Mouse (Mus musculus) limb, embryonic 13.5 days (tissue): Measurements from ENCODE around the gene Nek11. TPM values are rescaled to one million over a fixed set of nuclear protein-coding genes. Genes with fewer than 3 reads are reported as not detected.

ENCODE experiments used
- ATAC-seq: fragments of 200-750 bp; cut with Nextera tagmentation; 2 replicates; pipeline ENCODE4 v1.8.0; 2017; ENCODE audit warnings: low read depth, moderate number of reproducible peaks, moderate TSS enrichment; ENCODE audit not compliant: low FRiP score
- H3K27ac ChIP-seq: fragments of 300-500 bp; sonication (generic); 2 replicates; pipeline ENCODE4 v1.5.1; 2015; ENCODE audit warnings: inconsistent platforms, mild to moderate bottlenecking, moderate library complexity
- H3K27me3 ChIP-seq: fragments of 300-500 bp; sonication (generic); 2 replicates; pipeline ENCODE4 v1.6.1; 2015; ENCODE audit warnings: mild to moderate bottlenecking, inconsistent platforms
- H3K36me3 ChIP-seq: fragments of 300-500 bp; sonication (generic); 2 replicates; pipeline ENCODE4 v1.6.1; 2015; ENCODE audit warnings: inconsistent platforms, mild to moderate bottlenecking, moderate library complexity
- H3K4me1 ChIP-seq: fragments of 300-500 bp; sonication (generic); 2 replicates; pipeline ENCODE4 v1.6.1; 2015; ENCODE audit warnings: inconsistent platforms
- H3K4me2 ChIP-seq: fragments of 300-500 bp; sonication (generic); replicated peaks from 2 replicates; pipeline ENCODE4 v1.6.1; 2015; ENCODE audit warnings: inconsistent platforms, mild to moderate bottlenecking, moderate library complexity
- H3K4me3 ChIP-seq: fragments of 300-500 bp; sonication (generic); 2 replicates; pipeline ENCODE4 v1.5.1; 2015; ENCODE audit warnings: moderate library complexity, mild to moderate bottlenecking, inconsistent platforms
- H3K9ac ChIP-seq: fragments of 300-500 bp; sonication (generic); 2 replicates; pipeline ENCODE4 v1.6.1; 2015; ENCODE audit warnings: mild to moderate bottlenecking, inconsistent platforms
- H3K9me3 ChIP-seq: fragments of 300-500 bp; sonication (generic); 2 replicates; pipeline ENCODE4 v1.6.1; 2016; ENCODE audit warnings: inconsistent platforms
- WGBS: fragments of 180-500 bp; shearing (Covaris S2); methylation state at CpG from one replicate; pipeline ENCODE4 v1.1.7; 2015; 5-methylcytosine and 5-hydroxymethylcytosine counted together
- polyA plus RNA-seq: library from polyadenylated mRNA; unstranded; fragments of >200 nt; fragmentation: Nextera tagmentation; extraction: Ambion mirVana; gene quantifications from 2 replicates; pipeline ENCODE4 v1.2.1, GENCODE M21; 2015

Nek11 gene
- polyA plus RNA-seq, 1 experiment from 2014 or later = 0.19 TPM

GRCm38 (mm10) chr9:105254076-105254475, 141.2 kb downstream of the Nek11 start:
- no peaks in the 10 kb centered on the region for H3K36me3 ChIP-seq
- no peaks in the 10 kb centered on the region for H3K4me1 ChIP-seq
- H3K9me3 ChIP-seq = no peaks in the 10 kb centered on the region
- 100% methylated on average over 1 of the region's 1 CpGs for WGBS
- H3K4me3 ChIP-seq = no peak overlapping the region
- no peak overlapping the region for H3K4me2 ChIP-seq
- H3K27ac ChIP-seq = no peak overlapping the region
- ATAC-seq = no peak
- H3K9ac ChIP-seq = no peak overlapping the region
- H3K27me3 ChIP-seq = no peaks in the 10 kb centered on the region

- no peak overlapping the region for H3K9ac ChIP-seq
- no peak overlapping the region for H3K4me2 ChIP-seq
- H3K4me3 ChIP-seq = no peak overlapping the region
- H3K9me3 ChIP-seq = peaks cover 3% of the 10 kb centered on the region
- no peaks in the 10 kb centered on the region for H3K36me3 ChIP-seq
- no peak for ATAC-seq
- no peak overlapping the region for H3K27ac ChIP-seq
- 69% methylated on average over 4 of the region's 4 CpGs for WGBS
- no peaks in the 10 kb centered on the region for H3K4me1 ChIP-seq
- H3K27me3 ChIP-seq = no peaks in the 10 kb centered on the region
These were observed 142.8 kb downstream of the Nek11 start for GRCm38 (mm10) chr9:105252349-105253041.

GRCm38 (mm10) chr9:105251256-105251655, 144.1 kb downstream of the Nek11 start:
- no peak overlapping the region for H3K9ac ChIP-seq
- no peak for ATAC-seq
- H3K27me3 ChIP-seq = no peaks in the 10 kb centered on the region
- no peaks in the 10 kb centered on the region for H3K4me1 ChIP-seq
- no peak overlapping the region for H3K27ac ChIP-seq
- H3K4me2 ChIP-seq = no peak overlapping the region
- H3K4me3 ChIP-seq = no peak overlapping the region
- 96% methylated on average over 4 of the region's 4 CpGs for WGBS
- peaks cover 3% of the 10 kb centered on the region for H3K9me3 ChIP-seq
- no peaks in the 10 kb centered on the region for H3K36me3 ChIP-seq

- 28% methylated on average over 5 of the region's 5 CpGs for WGBS
- no peaks in the 10 kb centered on the region for H3K36me3 ChIP-seq
- ATAC-seq = no peak
These were observed 151.3 kb downstream of the Nek11 start for GRCm38 (mm10) chr9:105244024-105244423.

GRCm38 (mm10) chr9:105214434-105214833, 180.9 kb downstream of the Nek11 start:
- H3K27me3 ChIP-seq = no peaks in the 10 kb centered on the region
- 58% methylated on average over 4 of the region's 4 CpGs for WGBS
- H3K36me3 ChIP-seq = no peaks in the 10 kb centered on the region
- H3K9me3 ChIP-seq = no peaks in the 10 kb centered on the region
- no peak overlapping the region for H3K4me2 ChIP-seq
- H3K4me1 ChIP-seq = no peaks in the 10 kb centered on the region
- ATAC-seq = no peak
- no peak overlapping the region for H3K4me3 ChIP-seq
- no peak overlapping the region for H3K27ac ChIP-seq
- no peak overlapping the region for H3K9ac ChIP-seq

More at GRCm38 (mm10) chr9:105244024-105244423, 151.3 kb downstream of the Nek11 start:
- H3K27ac ChIP-seq = no peak overlapping the region
- H3K9me3 ChIP-seq = peaks cover 3% of the 10 kb centered on the region
- H3K9ac ChIP-seq = no peak overlapping the region
- H3K4me1 ChIP-seq = no peaks in the 10 kb centered on the region
- no peaks in the 10 kb centered on the region for H3K27me3 ChIP-seq
- no peak overlapping the region for H3K4me3 ChIP-seq
- H3K4me2 ChIP-seq = no peak overlapping the region

GRCm38 (mm10) chr9:105200305-105200704, 195.0 kb downstream of the Nek11 start:
- Histone ChIP-seq H3K27me3 (no peaks in the 10 kb centered on the region), H3K9ac (no peak overlapping the region), H3K4me1 (no peaks in the 10 kb centered on the region), H3K27ac (no peak overlapping the region), H3K36me3 (no peaks in the 10 kb centered on the region), H3K4me3 (no peak overlapping the region), H3K4me2 (no peak overlapping the region), H3K9me3 (no peaks in the 10 kb centered on the region)
- no peak for ATAC-seq
- WGBS = 75% methylated on average over 1 of the region's 1 CpGs

GRCm38 (mm10) chr9:105186725-105187124, 208.6 kb downstream of the Nek11 start:
- no peaks in the 10 kb centered on the region for H3K4me1 ChIP-seq
- H3K9ac ChIP-seq = no peak overlapping the region
- no peak for ATAC-seq
- no peak overlapping the region for H3K4me2 ChIP-seq
- no peaks in the 10 kb centered on the region for H3K9me3 ChIP-seq
- no peak overlapping the region for H3K27ac ChIP-seq
- 78% methylated on average over 3 of the region's 3 CpGs for WGBS
- H3K27me3 ChIP-seq = no peaks in the 10 kb centered on the region
- H3K36me3 ChIP-seq = no peaks in the 10 kb centered on the region
- H3K4me3 ChIP-seq = no peak overlapping the region

GRCm38 (mm10) chr9:105182392-105182791, 212.9 kb downstream of the Nek11 start:
- H3K9ac ChIP-seq = no peak overlapping the region
- no peak overlapping the region for H3K27ac ChIP-seq
- no peak overlapping the region for H3K4me2 ChIP-seq
- no peaks in the 10 kb centered on the region for H3K9me3 ChIP-seq
- H3K4me1 ChIP-seq = no peaks in the 10 kb centered on the region
- no peaks in the 10 kb centered on the region for H3K27me3 ChIP-seq
- H3K36me3 ChIP-seq = no peaks in the 10 kb centered on the region
- H3K4me3 ChIP-seq = no peak overlapping the region
- WGBS = 83% methylated on average over 3 of the region's 3 CpGs
- ATAC-seq = no peak

GRCm38 (mm10) chr9:105144992-105145391, 250.3 kb downstream of the Nek11 start, which contains the start of gene 1700080E11Rik:
TSS of gene 1700080E11Rik (minus strand) at chr9:105145092.
- Histone ChIP-seq H3K4me1 (no peaks in the 10 kb centered on the region), H3K36me3 (no peaks in the 10 kb centered on the region), H3K9me3 (no peaks in the 10 kb centered on the region), H3K4me3 (no peak within 1 kb of the TSS), H3K27ac (no peak within 1 kb of the TSS), H3K4me2 (no peak within 1 kb of the TSS), H3K27me3 (no peaks in the 10 kb centered on the region), H3K9ac (no peak within 1 kb of the TSS)
- no peak for ATAC-seq
- WGBS = 71% methylated on average over 6 of the region's 6 CpGs

GRCm38 (mm10) chr9:105139204-105139603, 256.1 kb downstream of the Nek11 start:
- no peak overlapping the region for H3K27ac ChIP-seq
- no peaks in the 10 kb centered on the region for H3K9me3 ChIP-seq
- no peak overlapping the region for H3K9ac ChIP-seq
- H3K36me3 ChIP-seq = no peaks in the 10 kb centered on the region
- no peak overlapping the region for H3K4me2 ChIP-seq
- 81% methylated on average over 6 of the region's 6 CpGs for WGBS
- no peak overlapping the region for H3K4me3 ChIP-seq
- no peaks in the 10 kb centered on the region for H3K27me3 ChIP-seq
- ATAC-seq = no peak
- H3K4me1 ChIP-seq = no peaks in the 10 kb centered on the region

- ATAC-seq = no peak
- Histone ChIP-seq H3K9ac (no peak overlapping the region), H3K4me2 (no peak overlapping the region), H3K36me3 (no peaks in the 10 kb centered on the region), H3K27ac (no peak overlapping the region), H3K9me3 (no peaks in the 10 kb centered on the region), H3K4me3 (no peak overlapping the region), H3K27me3 (no peaks in the 10 kb centered on the region), H3K4me1 (no peaks in the 10 kb centered on the region)
- 38% methylated on average over 1 of the region's 1 CpGs for WGBS
These were observed 258.9 kb downstream of the Nek11 start for GRCm38 (mm10) chr9:105136404-105136803.

GRCm38 (mm10) chr9:105134536-105134935, 260.8 kb downstream of the Nek11 start:
- ATAC-seq = no peak
- H3K4me2 ChIP-seq = no peak overlapping the region
- peaks cover 7% of the 10 kb centered on the region for H3K4me1 ChIP-seq
- WGBS = 86% methylated on average over 5 of the region's 5 CpGs
- no peak overlapping the region for H3K9ac ChIP-seq
- H3K9me3 ChIP-seq = no peaks in the 10 kb centered on the region
- no peak overlapping the region for H3K4me3 ChIP-seq
- no peak overlapping the region for H3K27ac ChIP-seq
- peaks cover 12% of the 10 kb centered on the region; the same call in 1 of the 2 replicates for H3K27me3 ChIP-seq
- no peaks in the 10 kb centered on the region for H3K36me3 ChIP-seq

GRCm38 (mm10) chr9:105132002-105132367, 263.3 kb downstream of the Nek11 start:
- WGBS = 23% methylated on average over 5 of the region's 5 CpGs
- Histone ChIP-seq H3K36me3 (no peaks in the 10 kb centered on the region), H3K4me2 (peak overlapping the region; percentile 85), H3K27me3 (peaks cover 12% of the 10 kb centered on the region; the same call in 1 of the 2 replicates), H3K4me1 (peaks cover 7% of the 10 kb centered on the region), H3K9ac (no peak overlapping the region), H3K9me3 (no peaks in the 10 kb centered on the region), H3K4me3 (peak overlapping the region; percentile 72), H3K27ac (no peak overlapping the region)
- no peak for ATAC-seq
